ENCODE assay signal across 29 mouse cellular contexts in genomic region chr9:56698715-56699370, GRCm38 (mm10).
"Had no signal": no experiment of that assay in that cellular context is flagged by ENCODE, and none has a peak within 500 bp of the region (broad histone marks: within the 10 kb centered on the region; RNA-seq: fewer than 3 reads in every experiment).

No protein-coding gene starts in this region.

- H3K27me3 ChIP-seq: heart, embryonic 15.5 days; hindbrain, embryonic 12.5 days; intestine, embryonic 15.5 days; limb, embryonic 12.5 days; liver, embryonic 13.5 days; liver, embryonic 15.5 days had no signal

- H3K4me3 ChIP-seq: heart, adult 2 months; heart, embryonic 13.5 days; heart, embryonic 15.5 days; hindbrain, embryonic 10.5 days; hindbrain, embryonic 12.5 days; intestine, embryonic 15.5 days; layer of hippocampus, adult 2 months; limb, embryonic 10.5 days; limb, embryonic 12.5 days; liver, embryonic 13.5 days; liver, embryonic 15.5 days had no signal

- DNase-seq: gastrocnemius, postnatal 14 days; gastrocnemius, postnatal 36 days; heart, adult 11 months; heart, adult 2 months; heart, postnatal 14 days; heart, postnatal 36 days; kidney, adult 18-20 months; kidney, adult 8-10 months; kidney, postnatal 10 days; kidney, postnatal 25 days; kidney, postnatal 4 days; liver; liver, embryonic 13.5 days; liver, postnatal 0 days had no signal

- H3K9me3 ChIP-seq: heart, embryonic 13.5 days; heart, embryonic 15.5 days; hindbrain, embryonic 10.5 days; hindbrain, embryonic 12.5 days; intestine, embryonic 15.5 days; limb, embryonic 10.5 days; limb, embryonic 12.5 days; liver, embryonic 13.5 days; liver, embryonic 15.5 days had no signal

- H3K36me3 ChIP-seq: heart, embryonic 13.5 days; heart, embryonic 15.5 days; hindbrain, embryonic 10.5 days; hindbrain, embryonic 12.5 days; intestine, embryonic 15.5 days; limb, embryonic 10.5 days; limb, embryonic 12.5 days; liver, embryonic 13.5 days; liver, embryonic 15.5 days had no signal

- H3K9ac ChIP-seq: heart, embryonic 13.5 days; heart, embryonic 15.5 days; hindbrain, embryonic 12.5 days; hindbrain, embryonic 14.5 days; intestine, embryonic 15.5 days; limb, embryonic 12.5 days; liver, embryonic 13.5 days; liver, embryonic 15.5 days; liver, postnatal 0 days had no signal

- H3K4me2 ChIP-seq: heart, embryonic 11.5 days; heart, embryonic 13.5 days; heart, embryonic 15.5 days; hindbrain, embryonic 12.5 days; hindbrain, embryonic 14.5 days; intestine, embryonic 15.5 days; limb, embryonic 12.5 days; liver, embryonic 11.5 days; liver, embryonic 13.5 days; liver, embryonic 15.5 days had no signal

- H3K4me1 ChIP-seq: heart, embryonic 13.5 days; heart, embryonic 15.5 days; intestine, embryonic 15.5 days; liver, embryonic 13.5 days; liver, embryonic 15.5 days had no signal

- ATAC-seq: hindbrain, embryonic 16.5 days; inflammation-experienced regulatory T-cells, adult 6 months; intestine, embryonic 15.5 days; intestine, postnatal 0 days; liver, postnatal 0 days had no signal

- H3K27ac ChIP-seq: heart, adult 2 months; heart, embryonic 13.5 days; heart, embryonic 15.5 days; hindbrain, embryonic 10.5 days; hindbrain, embryonic 12.5 days; hindbrain, embryonic 14.5 days; intestine, embryonic 15.5 days; layer of hippocampus, adult 2 months; limb, embryonic 10.5 days; limb, embryonic 12.5 days; liver, embryonic 13.5 days; liver, embryonic 15.5 days had no signal
